Mouse (Mus musculus): ENCODE data around the gene Jade2.

DNA sequence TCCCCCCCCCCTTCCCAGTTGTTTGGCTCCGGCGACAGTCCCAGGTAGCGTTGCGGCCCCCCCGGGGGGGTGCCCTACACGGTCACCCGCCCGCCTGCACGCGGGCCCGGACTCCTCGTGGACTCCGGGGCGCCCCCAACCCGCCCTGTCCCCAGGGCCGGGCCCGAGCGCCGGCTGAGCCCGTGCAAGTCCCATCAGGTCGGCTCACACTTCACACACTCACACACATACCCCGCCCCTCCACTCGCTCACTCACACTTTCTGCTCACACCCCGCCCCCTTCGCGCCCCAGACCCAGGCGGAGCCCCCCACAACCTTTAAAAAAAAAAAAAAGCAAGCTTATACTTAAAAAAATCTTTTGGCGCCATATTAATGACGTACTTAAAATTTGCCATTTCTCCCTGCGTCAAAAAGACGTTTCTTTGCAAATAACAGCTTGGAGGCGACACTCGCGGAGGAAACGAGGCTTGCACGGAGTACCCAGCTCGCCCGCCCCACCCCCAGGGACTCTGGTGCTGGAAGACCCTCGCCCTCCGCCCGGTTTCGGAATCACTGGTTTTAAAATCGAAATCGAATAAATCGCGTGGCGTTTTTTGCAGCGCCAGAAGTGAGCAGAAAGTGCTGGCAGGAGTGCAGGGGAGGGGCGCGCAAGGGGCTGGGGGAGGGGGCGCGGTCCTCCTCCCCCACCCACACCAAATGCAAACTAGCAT, 520 bp upstream of the Jade2 start:
- TF ChIP-seq GATA1 (IDR thresholded peaks at IDR 0.05; ENCODE audit: borderline replicate concordance, low read length) (no peak), FLI1 (IDR thresholded peaks at IDR 0.05; ENCODE audit: low read length) (no peak)

Data from megakaryocyte, embryonic 14.5 days (primary cell).